Mouse (Mus musculus) limb, embryonic 11.5 days (tissue): ENCODE results near the gene Exoc3. TPM values are rescaled to one million over a fixed set of nuclear protein-coding genes. Genes with fewer than 3 reads are reported as not detected.
A peak's percentile ranks its signal among the peaks of the same experiment; 100 is the strongest.

Source experiments
- ATAC-seq: fragments of 200-750 bp; cut with Nextera tagmentation; 2 replicates; pipeline ENCODE4 v1.8.0; 2017; ENCODE audit warnings: low read depth; ENCODE audit not compliant: insufficient number of reproducible peaks, low FRiP score, low TSS enrichment
- DNase-seq: peaks from one replicate; pipeline ENCODE4 v3.0.0-alpha.2; 2015; ENCODE audit warnings: low spot score
- H3K27ac ChIP-seq: fragments of 300-500 bp; sonication (generic); replicated peaks from 2 replicates; pipeline ENCODE4 v1.5.1; 2014; ENCODE audit warnings: low read depth, mild to moderate bottlenecking, low read length
- H3K27me3 ChIP-seq: fragments of 300-500 bp; sonication (generic); 2 replicates; pipeline ENCODE4 v1.6.1; 2014; ENCODE audit warnings: mild to moderate bottlenecking, low read length, mixed read lengths; ENCODE audit not compliant: control insufficient read depth, insufficient read depth
- H3K36me3 ChIP-seq: fragments of 300-500 bp; sonication (generic); 2 replicates; pipeline ENCODE4 v1.6.1; 2014; ENCODE audit warnings: mild to moderate bottlenecking, low read length, moderate library complexity, mixed read lengths; ENCODE audit not compliant: control insufficient read depth, insufficient read depth
- H3K4me1 ChIP-seq: fragments of 300-500 bp; sonication (generic); 2 replicates; pipeline ENCODE4 v1.6.1; 2014; ENCODE audit warnings: low read length, mixed read lengths; ENCODE audit not compliant: control insufficient read depth, insufficient read depth
- H3K4me2 ChIP-seq: fragments of 300-500 bp; sonication (generic); 2 replicates; pipeline ENCODE4 v1.6.1; 2014; ENCODE audit warnings: low read depth, mild to moderate bottlenecking, moderate library complexity; ENCODE audit not compliant: severe bottlenecking
- H3K4me3 ChIP-seq: fragments of 300-500 bp; sonication (generic); 2 replicates; pipeline ENCODE4 v1.5.1; 2014; ENCODE audit warnings: low read depth, low read length
- H3K9ac ChIP-seq: fragments of 300-500 bp; sonication (generic); 2 replicates; pipeline ENCODE4 v1.6.1; 2014; ENCODE audit warnings: mild to moderate bottlenecking, low read length
- H3K9me3 ChIP-seq: fragments of 300-500 bp; sonication (generic); 2 replicates; pipeline ENCODE4 v1.6.1; 2016; ENCODE audit warnings: low read length; ENCODE audit not compliant: control insufficient read depth
- WGBS: fragments of 180-500 bp; shearing (Covaris S2); extraction: QIAGEN DNeasy Blood & Tissue Kit; methylation state at CpG from one replicate; pipeline ENCODE4 v1.1.7; 2014; 5-methylcytosine and 5-hydroxymethylcytosine counted together
- polyA plus RNA-seq: library from polyadenylated mRNA; unstranded; fragments of >200 nt; fragmentation: Nextera tagmentation; extraction: Ambion mirVana; gene quantifications from 2 replicates; pipeline ENCODE4 v1.2.1, GENCODE M21; 2014

Exoc3 gene
- polyA plus RNA-seq, 1 experiment from 2014 or later = 85.2 TPM

DNA sequence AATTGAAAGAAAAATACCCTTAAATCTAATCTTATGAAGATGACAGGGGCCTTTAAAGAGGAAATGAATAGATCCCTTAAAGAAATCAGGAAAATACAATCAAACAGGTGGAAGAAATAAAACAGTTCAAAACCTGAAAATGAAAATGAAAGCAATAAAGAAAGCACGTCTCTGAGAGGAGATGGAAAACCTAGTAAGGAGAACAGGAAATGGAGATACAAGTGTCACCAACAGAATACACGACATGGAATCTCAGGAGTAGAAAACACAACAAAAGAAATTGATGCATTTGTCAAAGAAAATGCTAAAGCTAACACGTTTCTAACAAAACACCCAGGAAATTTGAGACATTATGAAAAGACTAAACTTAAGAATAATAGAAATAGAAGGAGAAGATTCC lies 12.1 kb downstream of the Exoc3 start:
- Histone ChIP-seq H3K36me3 (peaks cover 12% of the 10 kb centered on the region), H3K9me3 (no peaks in the 10 kb centered on the region), H3K27me3 (no peaks in the 10 kb centered on the region), H3K27ac (no peak overlapping the region), H3K4me1 (no peaks in the 10 kb centered on the region), H3K4me2 (no peak overlapping the region), H3K9ac (no peak overlapping the region), H3K4me3 (no peak overlapping the region)
- 79% methylated on average over 3 of the region's 3 CpGs for WGBS
- ATAC-seq (no peak), DNase-seq (no peak)

DNA sequence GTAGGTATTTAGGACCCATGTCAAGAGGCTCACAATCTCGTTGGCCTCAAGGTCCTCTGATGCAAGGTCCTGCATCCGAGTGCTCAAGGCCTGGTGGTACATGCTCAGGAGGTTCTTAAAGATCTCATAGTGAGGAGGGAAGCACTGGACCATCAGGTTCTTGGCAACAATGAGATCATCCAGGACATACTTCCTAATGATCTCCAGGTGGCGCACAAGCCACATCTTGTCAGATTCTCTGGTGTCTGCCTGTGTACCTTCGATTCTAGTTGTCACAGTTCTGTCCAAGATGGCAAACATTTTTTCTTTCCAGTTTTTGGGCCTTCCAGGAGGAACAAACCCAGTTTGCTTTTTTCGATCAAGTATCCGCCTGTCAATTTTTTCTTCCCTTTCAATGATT lies 15.9 kb downstream of the Exoc3 start:
- Histone ChIP-seq H3K27ac (no peak overlapping the region), H3K4me1 (no peaks in the 10 kb centered on the region), H3K4me3 (no peak overlapping the region), H3K9me3 (no peaks in the 10 kb centered on the region), H3K27me3 (no peaks in the 10 kb centered on the region), H3K9ac (no peak overlapping the region), H3K36me3 (peaks cover 13% of the 10 kb centered on the region), H3K4me2 (no peak overlapping the region)
- DNase-seq = no peak
- 87% methylated on average over 6 of the region's 6 CpGs for WGBS
- ATAC-seq = no peak

DNA sequence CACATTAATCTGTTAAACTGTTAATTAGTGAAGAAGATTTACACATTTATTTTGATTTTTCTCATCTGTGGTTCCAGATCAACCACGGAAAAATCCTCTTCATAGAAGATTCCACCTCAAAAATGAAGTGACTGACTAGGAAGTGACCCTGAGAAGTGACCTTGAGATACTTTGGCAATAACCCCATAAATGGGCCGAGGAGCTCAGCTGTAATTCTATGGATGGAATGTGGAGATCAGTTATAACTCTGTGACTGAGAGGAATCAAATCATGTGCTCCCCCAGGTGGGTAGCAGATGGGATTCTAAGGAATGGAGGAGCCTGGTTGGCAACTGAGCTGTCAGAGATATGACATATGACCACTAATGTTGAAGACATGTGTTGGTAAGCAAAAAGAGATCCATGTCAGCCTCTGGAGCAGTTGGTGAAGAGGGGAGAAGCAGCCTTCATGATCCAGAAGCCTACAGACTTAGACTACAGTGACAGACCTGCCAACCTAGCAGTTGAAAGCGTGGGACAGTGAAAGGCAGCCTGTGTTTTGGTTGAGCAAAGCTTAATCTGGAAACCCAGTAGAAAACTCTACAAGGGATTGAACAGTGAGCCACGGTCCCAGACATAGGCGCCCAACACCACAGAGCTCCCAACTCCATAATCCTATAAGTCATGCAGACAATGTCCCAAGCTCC lies 25.4 kb downstream of the Exoc3 start:
- DNase-seq (no peak), ATAC-seq (no peak)
- Histone ChIP-seq H3K4me3 (no peak overlapping the region), H3K9me3 (no peaks in the 10 kb centered on the region), H3K36me3 (peaks cover 8% of the 10 kb centered on the region; the same call in 1 of the 2 replicates), H3K4me1 (no peaks in the 10 kb centered on the region), H3K27me3 (no peaks in the 10 kb centered on the region), H3K9ac (no peak overlapping the region), H3K4me2 (no peak overlapping the region), H3K27ac (no peak overlapping the region)
- 90% methylated on average over 5 of the region's 5 CpGs for WGBS

DNA sequence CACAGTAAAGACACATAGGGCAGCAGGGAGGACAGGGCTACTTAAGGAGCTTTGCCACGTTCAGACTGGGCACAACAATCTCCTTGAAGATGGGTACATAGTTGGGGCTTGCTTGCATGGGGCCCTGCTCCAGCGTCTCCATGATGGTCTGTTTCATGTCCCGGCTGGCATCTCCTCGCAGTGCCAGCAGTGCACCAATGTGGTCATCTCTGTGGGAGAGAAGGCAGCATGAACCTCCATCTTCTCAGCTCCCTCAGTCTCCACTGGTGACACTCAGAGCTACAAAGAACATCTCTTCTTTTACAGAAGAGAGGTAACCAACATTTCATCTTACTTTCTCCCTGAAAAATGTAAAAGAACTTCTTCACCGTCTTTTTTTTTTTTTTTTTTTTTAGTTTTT lies 36.5 kb downstream of the Exoc3 start:
- DNase-seq = no peak
- Histone ChIP-seq H3K4me2 (no peak overlapping the region), H3K4me3 (no peak overlapping the region), H3K27me3 (no peaks in the 10 kb centered on the region), H3K36me3 (peaks cover 7% of the 10 kb centered on the region; the same call in 1 of the 2 replicates), H3K27ac (no peak overlapping the region), H3K9ac (no peak overlapping the region), H3K4me1 (no peaks in the 10 kb centered on the region), H3K9me3 (no peaks in the 10 kb centered on the region)
- 94% methylated on average over 5 of the region's 5 CpGs for WGBS
- no peak for ATAC-seq

DNA sequence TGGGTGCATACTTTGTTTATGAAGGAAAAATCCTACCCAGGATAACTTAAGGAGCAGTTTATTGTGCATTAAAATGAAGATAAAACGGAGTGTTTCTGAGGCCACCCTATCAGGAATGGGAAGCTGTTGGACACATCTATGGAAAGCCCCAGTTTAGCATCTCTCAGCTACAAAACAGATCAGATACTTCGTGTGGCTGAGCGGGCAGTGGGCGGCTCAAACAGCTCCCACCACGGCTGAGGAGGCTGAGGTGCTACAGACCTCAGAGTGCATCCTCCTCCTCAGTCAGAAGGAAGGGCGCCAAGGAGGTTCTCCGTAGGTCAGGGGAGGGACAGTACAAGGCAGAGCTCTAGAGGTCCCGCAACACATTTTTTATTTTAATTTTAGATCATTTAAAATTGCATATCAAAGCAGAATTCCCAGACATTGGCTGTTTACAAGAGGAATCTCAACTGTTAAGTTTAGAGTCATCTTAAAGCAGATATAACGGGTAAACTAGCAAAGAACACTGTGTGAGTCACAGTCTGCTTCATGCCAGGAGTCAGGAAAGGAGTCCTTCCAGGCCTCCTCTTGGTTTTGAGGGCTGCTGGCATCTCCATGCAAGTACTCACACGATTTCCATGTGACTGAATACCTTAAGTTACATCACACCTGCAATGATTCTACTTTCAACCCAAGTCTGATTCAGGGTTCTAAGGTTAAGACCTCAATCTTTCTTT lies 38.9 kb downstream of the Exoc3 start:
- Histone ChIP-seq H3K9ac (no peak overlapping the region), H3K9me3 (no peaks in the 10 kb centered on the region), H3K4me1 (no peaks in the 10 kb centered on the region), H3K27ac (no peak overlapping the region), H3K36me3 (peaks cover 7% of the 10 kb centered on the region; the same call in 1 of the 2 replicates), H3K4me3 (no peak overlapping the region), H3K4me2 (no peak overlapping the region), H3K27me3 (no peaks in the 10 kb centered on the region)
- DNase-seq = no peak
- 86% methylated on average over 10 of the region's 10 CpGs for WGBS
- ATAC-seq = no peak

DNA sequence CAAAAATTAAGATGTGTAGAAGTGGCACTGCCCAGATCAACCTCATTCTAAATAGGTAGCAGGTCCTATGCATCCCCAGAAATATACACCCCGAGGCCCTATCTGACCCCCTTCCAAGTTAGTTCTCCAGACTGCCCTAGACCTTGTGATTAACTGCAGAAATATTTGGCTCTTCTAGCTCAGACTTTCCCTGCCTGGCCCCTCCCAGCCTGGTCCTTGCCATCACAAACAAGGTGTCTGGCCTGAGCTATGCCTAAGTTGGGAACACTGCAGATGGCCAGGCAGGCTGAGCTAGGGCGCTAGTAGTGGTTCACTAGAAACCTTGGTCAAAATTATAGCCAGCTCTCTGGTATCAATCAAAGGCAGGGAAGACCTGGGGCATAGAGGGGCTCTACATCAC lies 41.0 kb downstream of the Exoc3 start:
- Histone ChIP-seq H3K27me3 (no peaks in the 10 kb centered on the region), H3K27ac (no peak overlapping the region), H3K9me3 (no peaks in the 10 kb centered on the region), H3K4me2 (no peak overlapping the region), H3K9ac (no peak overlapping the region), H3K4me1 (no peaks in the 10 kb centered on the region), H3K36me3 (no peaks in the 10 kb centered on the region), H3K4me3 (no peak overlapping the region)
- WGBS = 82% methylated on average over 2 of the region's 2 CpGs
- ATAC-seq (no peak), DNase-seq (no peak)

DNA sequence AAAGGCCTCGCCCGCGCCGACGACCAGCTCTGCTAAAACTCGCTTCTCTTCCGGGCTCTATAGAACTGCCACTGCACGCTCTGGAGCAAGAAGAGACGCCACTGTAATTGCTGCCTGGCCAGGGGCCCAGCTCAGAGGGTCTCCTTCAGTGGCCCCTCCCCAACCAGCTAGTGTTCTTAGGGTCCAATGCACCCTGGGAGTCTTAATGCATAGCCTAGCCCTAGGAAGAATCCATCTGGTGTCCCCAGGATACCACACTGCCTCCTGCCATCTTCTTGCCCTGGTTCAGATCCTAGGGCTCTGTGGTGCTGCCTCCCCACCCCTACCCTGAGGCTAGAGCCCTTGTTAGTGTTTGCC lies 41.5 kb downstream of the Exoc3 start:
- no peaks in the 10 kb centered on the region for H3K4me1 ChIP-seq
- 15% methylated on average over 9 of the region's 9 CpGs for WGBS
- DNase-seq (no peak), ATAC-seq (no peak)
- peak overlapping the region; percentile 56 for H3K9ac ChIP-seq
- H3K36me3 ChIP-seq = no peaks in the 10 kb centered on the region
- no peaks in the 10 kb centered on the region for H3K9me3 ChIP-seq
- H3K27ac ChIP-seq = no peak overlapping the region
- peak overlapping the region; percentile 43 for H3K4me3 ChIP-seq
- H3K4me2 ChIP-seq = peak overlapping the region; percentile 72
- H3K27me3 ChIP-seq = no peaks in the 10 kb centered on the region

DNA sequence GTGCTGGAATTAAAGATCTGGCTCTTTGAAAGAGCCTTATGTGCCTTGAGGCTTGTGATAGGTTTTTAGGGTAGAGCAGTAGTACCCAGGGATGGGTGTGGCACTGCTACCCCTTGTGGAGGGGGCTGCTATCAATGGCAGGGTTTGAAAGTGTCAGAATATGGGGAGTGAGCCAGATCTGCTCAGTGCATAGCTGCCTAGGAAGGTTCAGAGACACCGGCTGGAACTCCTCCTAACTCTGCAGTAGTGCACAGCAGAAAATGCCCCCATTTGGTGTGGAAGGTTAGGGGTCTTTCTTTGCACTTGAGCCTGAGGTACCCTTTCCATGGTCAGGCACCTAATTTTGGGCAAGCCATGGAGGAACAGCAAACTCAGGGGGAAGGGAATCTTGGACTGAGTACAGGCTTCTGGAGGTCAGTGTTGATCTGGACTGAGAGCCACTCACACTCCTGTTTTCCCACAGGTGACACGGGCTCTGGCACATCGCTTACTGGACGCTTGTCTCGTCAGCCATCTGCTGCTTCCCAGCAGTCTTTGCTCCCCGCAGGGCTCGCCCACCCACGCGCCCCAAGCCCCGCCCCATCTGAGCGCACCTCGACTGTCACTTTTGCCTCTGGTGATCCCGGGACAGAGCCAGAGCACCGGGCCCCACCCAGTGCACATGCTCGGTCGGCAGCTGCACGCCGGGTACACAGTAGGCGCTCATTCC lies 42.0 kb downstream of the Exoc3 start:
- peak overlapping the region; percentile 72 for H3K4me2 ChIP-seq
- H3K9ac ChIP-seq = peak overlapping the region; percentile 56
- H3K9me3 ChIP-seq = no peaks in the 10 kb centered on the region
- DNase-seq (peak; percentile 56), ATAC-seq (0 out of 2 replicates have a peak, but pooled peaks have one; percentile 34)
- H3K4me1 ChIP-seq = no peaks in the 10 kb centered on the region
- H3K36me3 ChIP-seq = no peaks in the 10 kb centered on the region
- H3K4me3 ChIP-seq = peak overlapping the region; percentile 43
- H3K27ac ChIP-seq = no peak overlapping the region
- no peaks in the 10 kb centered on the region for H3K27me3 ChIP-seq
- 11% methylated on average over 18 of the region's 19 CpGs for WGBS
